In genomic region chr13:101551068-101551467, GRCm38 (mm10) we compare ENCODE assay signal across 15 mouse cellular contexts.
DNase-seq lines count a peak whose midpoint lies in the region; ATAC-seq and TF ChIP-seq lines count a peak whose summit lies in the region.
"Had no signal": no experiment of that assay in that cellular context is flagged by ENCODE, and none has a peak within 500 bp of the region (broad histone marks: within the 10 kb centered on the region; RNA-seq: fewer than 3 reads in every experiment).

No protein-coding gene starts in this region.

- no peaks in the 10 kb centered on the region for H3K27me3 ChIP-seq in liver, postnatal 0 days (ENCODE audit: insufficient read depth, low read length)
- H3K27me3 ChIP-seq: heart, embryonic 12.5 days; limb, embryonic 12.5 days; midbrain, embryonic 12.5 days; neural tube, embryonic 13.5 days had no signal

- H3K4me2 ChIP-seq in liver, postnatal 0 days (ENCODE audit: low read depth, low read length): 0 out of 2 replicates have a peak overlapping the region, but pooled peaks have one; percentile 0
- H3K4me2 ChIP-seq: heart, embryonic 12.5 days; limb, embryonic 12.5 days; midbrain, embryonic 12.5 days; neural tube, embryonic 13.5 days had no signal

- peak; percentile 83 for ATAC-seq in liver, postnatal 0 days
- ATAC-seq in monocyte, adult 5-6 weeks (replicated peaks; ENCODE audit: insufficient number of reproducible peaks, low FRiP score, low TSS enrichment, poor library complexity, severe bottlenecking): no peak
- ATAC-seq: hindbrain, embryonic 16.5 days had no signal

- peak overlapping the region; percentile 52 for H3K27ac ChIP-seq in liver, postnatal 0 days (ENCODE audit: low read depth)
- H3K27ac ChIP-seq: limb, embryonic 12.5 days; midbrain, embryonic 12.5 days; neural tube, embryonic 13.5 days had no signal

- WGBS in liver, postnatal 0 days (ENCODE audit: insufficient replicate concordance): 56% methylated on average over 6 of the region's 6 CpGs

- no peak overlapping the region for H3K4me3 ChIP-seq in liver, postnatal 0 days (ENCODE audit: low read depth, low read length)
- H3K4me3 ChIP-seq: heart, embryonic 12.5 days; limb, embryonic 12.5 days; midbrain, embryonic 12.5 days; neural tube, embryonic 13.5 days had no signal

- DNase-seq in heart, adult 11 months: peak; percentile 80
- no peak for DNase-seq in heart, adult 18-20 months
- peak; percentile 61 for DNase-seq in brain, adult 2 months (ENCODE audit: low read depth, low spot score)
- peak; percentile 37 to 47 for DNase-seq in cerebellum, postnatal 14 days
- DNase-seq in liver, postnatal 0 days: peak; percentile 69
- DNase-seq in urinary bladder, adult 2 months (ENCODE audit: low spot score): no peak
- DNase-seq in embryo, embryonic 10 days (ENCODE audit: low spot score): no peak
- DNase-seq: embryo, embryonic 11 days; thymus, adult 18-20 months had no signal

- TF ChIP-seq CTCF in liver, postnatal 0 days (IDR thresholded peaks at IDR 0.05; ENCODE audit: low read depth): no peak

- TF ChIP-seq EP300 in liver, postnatal 0 days (IDR thresholded peaks at IDR 0.05; ENCODE audit: low read depth): peak; percentile 98

- no peak overlapping the region for H3K9ac ChIP-seq in liver, postnatal 0 days (replicated peaks)
- H3K9ac ChIP-seq: heart, embryonic 12.5 days; limb, embryonic 12.5 days; midbrain, embryonic 12.5 days; neural tube, embryonic 13.5 days had no signal

- H3K9me3 ChIP-seq in liver, postnatal 0 days (ENCODE audit: low read length): no peaks in the 10 kb centered on the region
- H3K9me3 ChIP-seq: heart, embryonic 12.5 days; limb, embryonic 12.5 days; midbrain, embryonic 12.5 days; neural tube, embryonic 13.5 days had no signal

- no peaks in the 10 kb centered on the region for H3K36me3 ChIP-seq in liver, postnatal 0 days (replicated peaks; ENCODE audit: insufficient read depth, low read length)
- H3K36me3 ChIP-seq: heart, embryonic 12.5 days; limb, embryonic 12.5 days; midbrain, embryonic 12.5 days; neural tube, embryonic 13.5 days had no signal

- peaks cover 47% of the 10 kb centered on the region for H3K4me1 ChIP-seq in liver, postnatal 0 days (ENCODE audit: insufficient read depth)
- H3K4me1 ChIP-seq: limb, embryonic 12.5 days; neural tube, embryonic 13.5 days had no signal

Comparison
In these comparisons a context has a peak if more than half of its experiments do, and no peak if none do; other contexts are left out.
1. DNase-seq: peak in heart, adult 11 months (single experiment), brain, adult 2 months (single experiment), cerebellum, postnatal 14 days (2 of 2) and liver, postnatal 0 days (single experiment); none in heart, adult 18-20 months (0 of 2), urinary bladder, adult 2 months (single experiment) and embryo, embryonic 10 days (single experiment).